Mouse (Mus musculus) stomach, embryonic 14.5 days (tissue): ENCODE measurements around the gene Wdr70. TPM values are rescaled to one million over a fixed set of nuclear protein-coding genes. Genes with fewer than 3 reads are reported as not detected.
"Not testable (repeated sequence)": the region's sequence is repeated elsewhere in the genome, so short reads cannot be mapped to it uniquely, and the experiment has no call there.

Experiments
- ATAC-seq: fragments of 200-750 bp; cut with Nextera tagmentation; 2 replicates; pipeline ENCODE4 v1.8.0; 2017; ENCODE audit warnings: low read depth, moderate TSS enrichment; ENCODE audit not compliant: insufficient number of reproducible peaks, insufficient read depth, low FRiP score
- H3K27ac ChIP-seq: fragments of 300-500 bp; sonication (generic); 2 replicates; pipeline ENCODE4 v1.5.1; 2014; ENCODE audit warnings: mild to moderate bottlenecking, low read length, moderate library complexity, mixed read lengths
- H3K27me3 ChIP-seq: fragments of 300-500 bp; sonication (generic); 2 replicates; pipeline ENCODE4 v1.6.1; 2014; ENCODE audit warnings: low read length, control low read depth, mixed read lengths; ENCODE audit not compliant: control insufficient read depth, insufficient read depth
- H3K36me3 ChIP-seq: fragments of 300-500 bp; sonication (generic); 2 replicates; pipeline ENCODE4 v1.6.1; 2014; ENCODE audit warnings: mild to moderate bottlenecking, control low read depth, low read length, moderate library complexity, mixed read lengths; ENCODE audit not compliant: control insufficient read depth, insufficient read depth
- H3K4me1 ChIP-seq: fragments of 300-500 bp; sonication (generic); 2 replicates; pipeline ENCODE4 v1.6.1; 2014; ENCODE audit warnings: low read length, control low read depth, mixed read lengths; ENCODE audit not compliant: control insufficient read depth, insufficient read depth
- H3K4me2 ChIP-seq: fragments of 300-500 bp; sonication (generic); replicated peaks from 2 replicates; pipeline ENCODE4 v1.6.1; 2014; ENCODE audit warnings: low read depth, low read length, control low read depth
- H3K4me3 ChIP-seq: fragments of 300-500 bp; sonication (generic); 2 replicates; pipeline ENCODE4 v1.5.1; 2014; ENCODE audit warnings: low read depth, low read length, control low read depth
- H3K9ac ChIP-seq: fragments of 300-500 bp; sonication (generic); replicated peaks from 2 replicates; pipeline ENCODE4 v1.6.1; 2014; ENCODE audit warnings: low read depth, mild to moderate bottlenecking, control low read depth, low read length, moderate library complexity, mixed read lengths
- H3K9me3 ChIP-seq: fragments of 300-500 bp; sonication (generic); 2 replicates; pipeline ENCODE4 v1.6.1; 2016; ENCODE audit warnings: low read depth, low read length, control low read depth; ENCODE audit not compliant: control insufficient read depth
- whole genome bisulfite sequencing: fragments of 180-500 bp; shearing (Covaris S2); extraction: QIAGEN DNeasy Blood & Tissue Kit; methylation state at CpG from one replicate; pipeline ENCODE4 v1.1.7; 2014; 5-methylcytosine and 5-hydroxymethylcytosine counted together
- polyA plus RNA-seq: library from polyadenylated mRNA; unstranded; fragments of >200 nt; fragmentation: Nextera tagmentation; extraction: Ambion mirVana; gene quantifications from 2 replicates; pipeline ENCODE4 v1.2.1, GENCODE M21; 2014

The Wdr70 gene
- polyA plus RNA-seq, 1 experiment from 2014 or later, result 59.1 TPM

GRCm38 (mm10) chr15:8101975-8102542, 3.0 kb upstream of the Wdr70 start:
- H3K4me3 ChIP-seq, ATAC-seq, H3K36me3 ChIP-seq, H3K9me3 ChIP-seq, H3K4me2 ChIP-seq, H3K27me3 ChIP-seq, H3K4me1 ChIP-seq, H3K27ac ChIP-seq, H3K9ac ChIP-seq: not testable (repeated sequence)
- 74% methylated on average over 13 of the region's 15 CpGs for WGBS

GRCm38 (mm10) chr15:8097853-8098252, 1.2 kb downstream of the Wdr70 start:
- H3K4me2 ChIP-seq, result peak overlapping the region; percentile 64
- H3K27me3 ChIP-seq, result no peaks in the 10 kb centered on the region
- H3K36me3 ChIP-seq, result peaks cover 16% of the 10 kb centered on the region
- 24% methylated on average over 7 of the region's 7 CpGs for WGBS
- H3K4me1 ChIP-seq, result 0 out of 2 replicates have a peak, but pooled peaks cover 2% of the 10 kb centered on the region
- no peak overlapping the region for H3K9ac ChIP-seq
- H3K27ac ChIP-seq, result no peak overlapping the region
- no peak for ATAC-seq
- no peaks in the 10 kb centered on the region for H3K9me3 ChIP-seq
- peak overlapping the region; percentile 58; the same call in 1 of the 2 replicates for H3K4me3 ChIP-seq

DNA sequence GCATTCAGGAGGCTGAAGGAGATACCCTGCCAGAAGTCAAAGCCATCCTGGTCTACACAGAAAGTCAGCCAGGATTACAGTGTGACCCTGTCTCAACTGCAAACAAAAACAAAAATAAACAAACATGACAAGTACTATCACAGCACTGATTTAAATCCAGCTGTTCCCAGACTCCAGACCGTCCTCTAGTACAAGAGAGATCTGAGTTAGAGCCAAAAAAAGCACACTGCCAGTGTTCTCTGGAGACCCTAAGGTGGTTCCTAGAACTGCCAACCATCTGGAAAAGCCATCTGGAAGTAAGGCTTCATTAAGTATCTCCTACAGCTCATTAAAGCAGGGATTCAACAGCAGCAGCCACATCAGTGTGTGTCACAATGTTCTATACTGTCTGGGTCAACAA, 6.3 kb downstream of the Wdr70 start:
- H3K4me2 ChIP-seq, H3K9me3 ChIP-seq, H3K4me3 ChIP-seq, H3K9ac ChIP-seq, ATAC-seq, H3K27me3 ChIP-seq, H3K27ac ChIP-seq, H3K4me1 ChIP-seq: not testable (repeated sequence)
- peaks cover 25% of the 10 kb centered on the region for H3K36me3 ChIP-seq
- WGBS, result 87% methylated on average over 1 of the region's 1 CpGs

DNA sequence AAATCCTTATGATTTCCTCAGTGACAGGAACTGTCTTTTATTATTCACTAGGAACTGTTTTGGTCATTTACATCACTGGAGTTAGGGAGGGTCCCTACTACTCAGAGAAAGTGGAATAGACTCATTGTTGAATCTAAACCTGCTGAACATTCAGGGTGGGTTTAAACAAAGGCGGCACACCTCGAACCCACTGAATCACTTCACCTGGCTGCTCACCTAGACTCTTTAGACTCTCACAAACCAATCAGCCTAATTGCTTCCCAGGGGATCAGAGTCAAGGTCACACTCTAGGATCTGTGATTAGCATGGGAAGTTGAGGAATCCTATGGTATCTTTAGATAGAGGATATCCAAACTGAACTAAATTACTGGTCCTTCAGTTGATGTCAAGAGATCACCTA, 8.3 kb downstream of the Wdr70 start:
- Histone ChIP-seq H3K27me3 (no peaks in the 10 kb centered on the region), H3K36me3 (peaks cover 18% of the 10 kb centered on the region), H3K27ac (no peak overlapping the region), H3K4me1 (no peaks in the 10 kb centered on the region), H3K4me2 (no peak overlapping the region), H3K9ac (no peak overlapping the region), H3K9me3 (no peaks in the 10 kb centered on the region), H3K4me3 (no peak overlapping the region)
- WGBS, result 96% methylated on average over 2 of the region's 2 CpGs
- no peak for ATAC-seq

DNA sequence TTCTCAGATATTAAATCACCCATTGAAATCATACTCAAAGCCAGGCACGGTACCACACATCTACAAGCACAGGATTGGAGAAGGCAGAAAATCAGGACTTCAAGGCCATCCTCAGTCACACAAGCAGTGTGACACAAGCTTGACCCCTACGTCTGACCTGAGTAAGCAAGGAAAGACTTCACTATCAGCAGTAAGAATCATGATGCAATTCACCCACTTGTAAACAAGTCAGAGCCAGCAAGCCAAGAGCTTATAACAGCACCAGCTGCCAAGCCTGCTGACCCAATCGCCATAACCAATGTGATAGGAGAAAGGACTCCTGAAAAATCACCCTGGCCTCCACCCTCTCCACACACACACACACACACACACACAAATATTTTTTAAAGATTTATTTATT, 10.3 kb downstream of the Wdr70 start:
- Histone ChIP-seq H3K9ac (no peak overlapping the region), H3K36me3 (peaks cover 12% of the 10 kb centered on the region), H3K9me3 (no peaks in the 10 kb centered on the region), H3K27me3 (no peaks in the 10 kb centered on the region), H3K4me2 (no peak overlapping the region), H3K4me1 (no peaks in the 10 kb centered on the region), H3K27ac (no peak overlapping the region), H3K4me3 (no peak overlapping the region)
- 77% methylated on average over 3 of the region's 3 CpGs for WGBS
- ATAC-seq, result no peak

DNA sequence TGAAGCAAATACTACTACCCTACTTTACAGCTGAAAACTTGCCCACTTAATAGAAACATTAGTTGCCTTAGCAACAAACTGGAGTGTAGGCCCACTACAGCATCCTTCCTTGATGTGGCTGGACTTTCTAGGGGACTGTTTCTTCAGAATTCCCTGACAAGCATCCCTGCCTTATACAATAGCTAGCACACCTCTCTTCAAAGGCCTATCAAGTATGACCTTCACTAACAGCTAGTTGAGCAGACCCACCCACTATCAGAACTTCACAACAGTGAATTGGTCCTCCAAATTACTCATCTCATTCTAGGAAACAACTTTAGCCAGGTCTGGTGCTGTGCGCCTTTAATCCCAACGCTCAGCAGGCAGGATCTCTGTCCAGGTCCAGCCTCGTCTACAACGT, 11.7 kb downstream of the Wdr70 start:
- Histone ChIP-seq H3K4me2 (no peak overlapping the region), H3K9ac (no peak overlapping the region), H3K4me3 (no peak overlapping the region), H3K27ac (no peak overlapping the region), H3K36me3 (peaks cover 9% of the 10 kb centered on the region; the same call in 1 of the 2 replicates), H3K4me1 (no peaks in the 10 kb centered on the region), H3K27me3 (no peaks in the 10 kb centered on the region), H3K9me3 (no peaks in the 10 kb centered on the region)
- 94% methylated on average over 4 of the region's 4 CpGs for WGBS
- no peak for ATAC-seq

DNA sequence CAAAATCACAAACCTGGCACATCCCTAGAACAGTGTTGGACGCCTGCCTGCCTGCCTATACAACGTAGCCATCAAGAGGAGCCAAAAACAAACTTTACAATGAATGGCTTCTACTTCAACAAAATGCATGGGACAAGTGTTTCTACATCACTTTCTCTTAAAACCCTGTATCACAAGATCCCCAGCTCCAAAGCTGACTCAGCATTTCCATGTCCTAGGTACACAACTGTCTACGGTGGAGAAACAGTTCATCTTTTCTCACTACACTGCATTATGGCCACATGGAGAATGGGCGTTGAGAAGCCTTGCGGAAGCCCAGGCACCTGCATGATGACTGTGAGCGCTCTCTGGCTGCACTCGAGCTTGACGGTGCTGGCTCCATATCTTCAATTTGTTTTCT, 16.9 kb downstream of the Wdr70 start:
- 92% methylated on average over 8 of the region's 8 CpGs for WGBS
- Histone ChIP-seq H3K4me1 (no peaks in the 10 kb centered on the region), H3K36me3 (peaks cover 20% of the 10 kb centered on the region; the same call in 1 of the 2 replicates), H3K4me3 (no peak overlapping the region), H3K9me3 (no peaks in the 10 kb centered on the region), H3K27ac (no peak overlapping the region), H3K9ac (no peak overlapping the region), H3K4me2 (no peak overlapping the region), H3K27me3 (no peaks in the 10 kb centered on the region)
- no peak for ATAC-seq

DNA sequence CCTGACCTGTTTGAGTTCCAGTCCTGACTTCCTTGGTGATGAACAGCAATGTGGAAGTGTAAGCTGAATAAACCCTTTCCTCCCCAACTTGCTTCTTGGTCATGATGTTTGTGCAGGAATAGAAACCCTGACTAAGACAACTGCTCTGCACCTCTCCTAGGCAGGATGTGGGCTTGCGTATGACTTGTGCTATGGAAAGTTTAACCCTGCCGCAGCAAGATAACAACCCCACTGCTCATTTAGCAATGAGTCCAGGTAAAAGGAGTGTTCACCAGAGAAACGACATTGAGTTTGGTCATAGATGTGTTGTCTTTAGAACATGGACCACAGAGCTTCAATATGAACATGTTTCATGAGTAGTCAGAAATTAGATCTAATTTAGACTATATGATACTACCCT, 25.9 kb downstream of the Wdr70 start:
- not testable (repeated sequence) for H3K9ac ChIP-seq, H3K4me2 ChIP-seq, ATAC-seq, H3K27ac ChIP-seq, H3K27me3 ChIP-seq, H3K9me3 ChIP-seq, H3K4me1 ChIP-seq, H3K36me3 ChIP-seq, H3K4me3 ChIP-seq
- WGBS, result 92% methylated on average over 3 of the region's 3 CpGs

DNA sequence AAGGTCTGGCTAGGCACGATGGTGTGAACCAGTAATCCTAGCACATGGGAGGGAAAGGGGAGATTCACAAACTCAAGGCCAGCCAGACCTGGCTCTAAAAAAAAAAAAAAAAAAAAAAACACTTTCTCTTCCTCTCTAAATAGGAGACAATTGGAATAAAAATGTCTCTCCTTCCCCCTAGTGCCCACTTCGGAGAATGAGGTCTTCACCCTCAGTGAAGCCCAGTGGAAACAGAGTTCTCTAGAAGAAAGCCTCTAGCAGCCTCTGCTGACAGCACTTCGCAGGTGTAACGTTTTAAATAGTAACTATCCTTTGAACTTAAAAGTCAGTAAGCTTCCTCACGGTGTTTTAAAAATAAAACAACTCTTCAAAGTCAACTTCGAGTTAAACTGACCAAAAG, 33.8 kb downstream of the Wdr70 start:
- H3K36me3 ChIP-seq, result no peaks in the 10 kb centered on the region; the same call in 1 of the 2 replicates
- H3K9me3 ChIP-seq, result no peaks in the 10 kb centered on the region
- H3K4me1 ChIP-seq, result no peaks in the 10 kb centered on the region
- no peak for ATAC-seq
- no peaks in the 10 kb centered on the region for H3K27me3 ChIP-seq
- no peak overlapping the region for H3K4me3 ChIP-seq
- H3K27ac ChIP-seq, result no peak overlapping the region
- 57% methylated on average over 6 of the region's 6 CpGs for WGBS
- no peak overlapping the region for H3K4me2 ChIP-seq
- H3K9ac ChIP-seq, result no peak overlapping the region
